Mouse (Mus musculus) hindbrain, embryonic 12.5 days (tissue): ENCODE measurements around the gene Sec22b. TPM values are rescaled to one million over a fixed set of nuclear protein-coding genes. Genes with fewer than 3 reads are reported as not detected.

Source experiments
- ATAC-seq: fragments of 200-750 bp; cut with Nextera tagmentation; 2 replicates; pipeline ENCODE4 v1.8.0; 2017; ENCODE audit warnings: moderate TSS enrichment; ENCODE audit not compliant: low FRiP score
- H3K27ac ChIP-seq: fragments of 300-500 bp; sonication (generic); 2 replicates; pipeline ENCODE4 v1.5.1; 2016; ENCODE audit warnings: mild to moderate bottlenecking
- H3K27me3 ChIP-seq: fragments of 300-500 bp; sonication (generic); 2 replicates; pipeline ENCODE4 v1.6.1; 2016; ENCODE audit warnings: mild to moderate bottlenecking
- H3K36me3 ChIP-seq: fragments of 300-500 bp; sonication (generic); 2 replicates; pipeline ENCODE4 v1.6.1; 2016; ENCODE audit warnings: mild to moderate bottlenecking
- H3K4me1 ChIP-seq: fragments of 300-500 bp; sonication (generic); 2 replicates; pipeline ENCODE4 v1.6.1; 2016
- H3K4me2 ChIP-seq: fragments of 300-500 bp; sonication (generic); replicated peaks from 2 replicates; pipeline ENCODE4 v1.6.1; 2016; ENCODE audit warnings: mild to moderate bottlenecking
- H3K4me3 ChIP-seq: fragments of 300-500 bp; sonication (generic); 2 replicates; pipeline ENCODE4 v1.5.1; 2016; ENCODE audit warnings: mild to moderate bottlenecking
- H3K9ac ChIP-seq: fragments of 300-500 bp; sonication (generic); 2 replicates; pipeline ENCODE4 v1.6.1; 2016; ENCODE audit warnings: mild to moderate bottlenecking, moderate library complexity
- H3K9me3 ChIP-seq: fragments of 300-500 bp; sonication (generic); replicated peaks from 2 replicates; pipeline ENCODE4 v1.6.1; 2016; ENCODE audit warnings: mild to moderate bottlenecking
- WGBS: fragments of 180-500 bp; shearing (Covaris S2); methylation state at CpG from one replicate; pipeline ENCODE4 v1.1.7; 2016; 5-methylcytosine and 5-hydroxymethylcytosine counted together
- polyA plus RNA-seq: library from polyadenylated mRNA; unstranded; fragments of >200 nt; fragmentation: Nextera tagmentation; extraction: Ambion mirVana; gene quantifications from 2 replicates; pipeline ENCODE4 v1.2.1, GENCODE M21; 2016

The Sec22b gene
- polyA plus RNA-seq, 1 experiment from 2014 or later = 104 TPM

DNA sequence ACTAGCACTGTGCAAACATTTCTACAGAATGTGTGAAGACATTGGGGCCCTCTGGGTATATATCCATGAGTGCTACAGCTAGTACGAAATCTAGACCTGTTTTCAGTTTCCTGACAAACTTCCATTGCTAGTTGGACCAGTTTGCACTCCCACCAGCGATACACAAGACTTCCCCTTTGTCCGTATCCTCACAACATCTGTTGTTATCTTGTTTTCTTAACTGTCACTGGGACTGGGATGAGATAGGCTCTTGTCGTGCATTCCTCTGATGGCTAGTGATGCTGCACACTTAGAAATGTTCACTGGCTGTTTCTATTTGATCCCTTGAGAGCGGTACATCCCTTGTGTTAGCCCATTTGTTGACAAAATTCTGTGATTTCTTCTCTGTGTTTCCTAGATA lies 49.0 kb downstream of the Sec22b start:
- Histone ChIP-seq H3K9me3 (no peaks in the 10 kb centered on the region), H3K4me2 (no peak overlapping the region), H3K27ac (no peak overlapping the region), H3K9ac (no peak overlapping the region), H3K4me3 (no peak overlapping the region), H3K27me3 (no peaks in the 10 kb centered on the region), H3K36me3 (no peaks in the 10 kb centered on the region), H3K4me1 (0 out of 2 replicates have a peak, but pooled peaks cover 2% of the 10 kb centered on the region)
- WGBS = 72% methylated on average over 5 of the region's 5 CpGs
- no peak for ATAC-seq

DNA sequence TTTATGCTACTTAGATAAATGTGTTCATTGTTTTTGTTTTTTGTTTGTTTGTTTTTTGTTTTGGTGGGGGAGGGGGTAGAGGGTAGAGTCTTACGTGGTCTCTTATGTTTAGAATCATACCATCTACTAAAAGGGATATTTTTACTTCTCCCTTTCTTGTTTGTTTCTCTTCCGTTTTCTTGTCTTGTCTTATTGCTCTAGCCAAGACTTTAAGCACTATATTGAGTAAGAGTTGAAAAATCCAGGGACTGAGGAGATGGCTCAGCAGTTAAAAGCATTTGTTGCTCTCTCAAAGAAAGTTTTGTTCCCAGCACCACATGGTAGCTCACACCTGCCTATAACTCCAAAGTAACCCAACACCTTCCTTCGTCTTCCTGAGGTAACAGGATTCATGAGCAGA lies 50.1 kb downstream of the Sec22b start:
- Histone ChIP-seq H3K4me3 (no peak overlapping the region), H3K27ac (no peak overlapping the region), H3K36me3 (no peaks in the 10 kb centered on the region), H3K27me3 (no peaks in the 10 kb centered on the region), H3K9me3 (no peaks in the 10 kb centered on the region), H3K9ac (no peak overlapping the region), H3K4me1 (0 out of 2 replicates have a peak, but pooled peaks cover 2% of the 10 kb centered on the region), H3K4me2 (no peak overlapping the region)
- no peak for ATAC-seq
- 84% methylated on average over 3 of the region's 3 CpGs for WGBS

DNA sequence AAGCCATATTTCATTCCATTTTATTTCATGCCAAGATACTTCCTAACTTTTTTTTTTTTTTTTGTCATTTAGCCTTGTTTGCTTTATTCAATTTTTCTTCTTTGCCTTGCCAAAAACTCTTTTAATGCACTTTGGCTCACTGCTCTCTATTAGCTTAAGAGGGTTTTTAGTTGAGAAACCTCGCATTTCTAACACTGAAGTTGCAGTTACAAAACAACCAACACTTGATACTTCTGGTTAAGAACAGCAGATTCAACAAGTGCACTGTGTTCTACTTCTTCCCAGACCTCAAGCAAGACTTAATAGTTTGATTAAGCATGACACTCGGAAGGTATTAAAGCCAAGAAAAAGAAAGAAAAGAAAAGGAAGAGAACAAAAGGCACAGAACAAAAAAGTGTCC lies 52.2 kb downstream of the Sec22b start:
- H3K27ac ChIP-seq = no peak overlapping the region
- 89% methylated on average over 2 of the region's 2 CpGs for WGBS

DNA sequence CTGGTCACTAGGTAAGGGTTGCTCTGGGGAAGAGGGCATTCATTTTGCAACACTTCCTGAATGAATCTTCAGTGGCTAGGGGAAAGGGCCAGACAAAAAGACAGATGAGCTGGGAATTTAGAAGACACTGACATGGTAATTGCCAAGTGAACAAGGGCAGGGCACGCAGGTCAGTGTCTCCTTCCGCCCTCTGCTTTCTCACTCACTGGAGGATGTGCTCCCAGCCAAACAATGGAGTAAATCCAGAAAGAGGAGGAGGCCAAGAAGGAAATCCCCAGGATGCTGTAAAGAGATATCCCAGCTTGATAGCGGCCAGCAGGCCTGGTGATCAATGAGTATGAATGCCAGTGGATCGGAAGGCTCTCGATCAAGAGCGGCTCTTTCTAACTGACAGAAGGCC lies 55.3 kb downstream of the Sec22b start:
- Histone ChIP-seq H3K4me2 (no peak overlapping the region), H3K36me3 (no peaks in the 10 kb centered on the region), H3K4me1 (peaks cover 8% of the 10 kb centered on the region), H3K9me3 (no peaks in the 10 kb centered on the region), H3K4me3 (no peak overlapping the region), H3K27me3 (no peaks in the 10 kb centered on the region), H3K9ac (no peak overlapping the region), H3K27ac (no peak overlapping the region)
- WGBS = 48% methylated on average over 6 of the region's 6 CpGs
- ATAC-seq = no peak

More for the DNA sequence above, 52.2 kb downstream of the Sec22b start:
- Histone ChIP-seq H3K9me3 (no peaks in the 10 kb centered on the region), H3K36me3 (no peaks in the 10 kb centered on the region), H3K4me1 (no peaks in the 10 kb centered on the region), H3K4me2 (no peak overlapping the region), H3K9ac (no peak overlapping the region), H3K4me3 (no peak overlapping the region), H3K27me3 (no peaks in the 10 kb centered on the region)
- no peak for ATAC-seq

DNA sequence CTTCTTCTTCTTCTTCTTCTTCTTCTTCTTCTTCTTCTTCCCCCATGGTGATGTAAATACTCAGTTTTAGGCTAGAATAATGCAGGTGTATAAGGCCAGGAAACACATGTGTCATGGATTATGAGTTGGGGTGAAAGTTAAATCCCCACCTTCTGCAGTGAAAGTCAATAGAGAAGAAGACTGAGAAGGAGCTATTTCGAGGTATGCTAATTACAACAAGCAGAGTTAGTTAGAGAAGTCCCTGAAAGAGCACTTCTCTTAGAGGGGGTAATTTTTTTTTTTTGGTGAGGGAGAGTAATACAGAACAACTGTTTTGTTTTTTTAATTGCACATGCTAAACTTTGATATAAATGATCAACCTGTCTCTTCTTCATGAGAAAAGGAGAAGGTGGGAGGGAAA lies 55.9 kb downstream of the Sec22b start:
- Histone ChIP-seq H3K27me3 (no peaks in the 10 kb centered on the region), H3K9ac (no peak overlapping the region), H3K4me3 (no peak overlapping the region), H3K9me3 (no peaks in the 10 kb centered on the region), H3K27ac (no peak overlapping the region), H3K36me3 (no peaks in the 10 kb centered on the region), H3K4me1 (peaks cover 10% of the 10 kb centered on the region), H3K4me2 (no peak overlapping the region)
- ATAC-seq = no peak
- 64% methylated on average over 1 of the region's 1 CpGs for WGBS

DNA sequence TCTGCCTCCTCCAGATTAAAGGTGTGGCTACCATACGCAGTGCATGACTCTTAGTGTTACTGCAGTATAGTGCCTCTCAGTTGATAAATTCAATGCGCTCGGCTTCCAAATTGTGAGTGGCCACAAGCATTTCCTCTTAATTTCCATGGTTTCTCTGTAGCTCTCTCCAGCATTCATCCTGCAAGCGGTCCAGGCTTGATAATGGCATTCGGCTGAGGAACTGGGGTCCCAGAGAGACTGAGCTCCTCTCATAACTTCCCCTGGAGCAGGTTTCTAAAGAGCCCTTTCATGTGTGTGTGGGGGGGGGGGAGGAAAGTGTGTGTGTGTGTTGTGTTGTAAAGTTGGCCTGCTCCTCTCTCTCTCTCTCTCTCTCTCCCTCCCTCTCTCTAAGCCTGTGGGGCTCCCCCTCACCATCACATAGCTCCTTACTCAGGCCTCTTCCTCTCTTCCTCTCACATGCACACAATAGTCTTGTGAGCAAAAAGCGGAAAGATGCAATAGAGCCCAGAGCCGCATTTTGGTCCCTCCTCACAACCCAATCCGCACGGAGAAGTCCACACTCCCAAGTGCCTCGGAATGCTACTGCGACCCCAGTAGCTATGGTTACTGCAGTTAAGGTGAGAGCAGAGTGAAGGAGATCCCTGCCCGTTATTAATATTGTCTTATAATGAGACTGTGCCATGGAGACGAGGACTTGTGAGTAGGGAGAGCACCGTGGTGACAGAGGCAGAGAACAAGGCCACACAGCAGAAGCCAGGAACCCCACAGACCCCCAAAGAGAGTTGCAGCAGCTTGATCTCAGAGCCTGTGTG lies 60.0 kb downstream of the Sec22b start:
- Histone ChIP-seq H3K27ac (peak overlapping the region; percentile 7; the same call in 1 of the 2 replicates), H3K4me1 (peaks cover 10% of the 10 kb centered on the region), H3K27me3 (no peaks in the 10 kb centered on the region), H3K9me3 (no peaks in the 10 kb centered on the region), H3K4me2 (no peak overlapping the region), H3K4me3 (no peak overlapping the region), H3K9ac (no peak overlapping the region), H3K36me3 (no peaks in the 10 kb centered on the region)
- WGBS = 61% methylated on average over 14 of the region's 14 CpGs
- 0 out of 2 replicates have a peak, but pooled peaks have one; percentile 29 for ATAC-seq

DNA sequence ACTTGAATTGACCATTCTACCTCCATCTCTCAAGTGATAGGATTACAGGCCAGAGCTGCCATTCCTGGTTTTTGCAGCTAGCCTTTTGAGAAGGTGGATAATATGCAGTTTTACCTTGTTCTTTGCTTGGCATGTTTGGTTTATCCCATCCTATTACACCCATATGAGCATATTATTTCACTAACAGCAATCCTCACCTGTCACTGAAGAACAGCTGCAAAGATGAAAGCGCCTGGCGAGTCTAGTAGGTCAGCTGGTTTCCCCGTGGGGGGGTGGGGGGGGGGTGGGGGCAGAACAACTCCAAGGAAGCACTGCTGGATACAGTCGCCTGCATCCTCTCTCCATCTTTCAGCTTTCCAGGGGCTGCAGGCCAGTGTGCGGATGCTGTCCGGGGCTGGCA lies 61.0 kb downstream of the Sec22b start:
- no peaks in the 10 kb centered on the region for H3K27me3 ChIP-seq
- H3K9ac ChIP-seq = no peak overlapping the region
- ATAC-seq = no peak
- H3K4me3 ChIP-seq = no peak overlapping the region
- H3K4me1 ChIP-seq = peaks cover 10% of the 10 kb centered on the region
- H3K36me3 ChIP-seq = no peaks in the 10 kb centered on the region
- H3K9me3 ChIP-seq = no peaks in the 10 kb centered on the region
- WGBS = 58% methylated on average over 6 of the region's 6 CpGs
- H3K27ac ChIP-seq = no peak overlapping the region
- H3K4me2 ChIP-seq = no peak overlapping the region

DNA sequence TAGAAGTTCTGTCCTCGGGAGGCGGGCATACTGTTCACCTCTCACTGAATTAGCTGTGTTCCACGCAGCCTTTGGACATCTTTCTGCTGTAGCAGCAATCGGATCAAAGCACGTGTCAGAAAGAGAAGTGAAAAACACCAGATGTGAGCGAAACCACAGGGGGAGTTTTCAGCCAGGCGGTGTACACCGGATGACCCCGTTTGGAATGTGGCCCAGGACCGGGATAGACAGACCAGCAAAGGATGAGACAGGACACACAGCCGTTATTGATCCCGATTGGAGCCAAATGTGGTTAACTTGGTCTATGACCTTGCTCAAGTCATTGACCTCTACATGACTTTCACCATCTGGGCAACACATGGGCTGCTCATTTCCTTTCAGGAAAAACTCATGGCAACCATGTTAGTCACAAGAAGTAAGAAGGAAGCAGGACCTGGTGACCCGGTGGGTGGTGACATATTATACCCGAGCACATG lies 63.9 kb downstream of the Sec22b start:
- no peak for ATAC-seq
- peaks cover 10% of the 10 kb centered on the region for H3K4me1 ChIP-seq
- no peak overlapping the region for H3K9ac ChIP-seq
- 68% methylated on average over 14 of the region's 14 CpGs for WGBS
- H3K27me3 ChIP-seq = no peaks in the 10 kb centered on the region
- no peaks in the 10 kb centered on the region for H3K9me3 ChIP-seq
- H3K4me2 ChIP-seq = no peak overlapping the region
- H3K36me3 ChIP-seq = no peaks in the 10 kb centered on the region
- no peak overlapping the region for H3K27ac ChIP-seq
- no peak overlapping the region for H3K4me3 ChIP-seq

DNA sequence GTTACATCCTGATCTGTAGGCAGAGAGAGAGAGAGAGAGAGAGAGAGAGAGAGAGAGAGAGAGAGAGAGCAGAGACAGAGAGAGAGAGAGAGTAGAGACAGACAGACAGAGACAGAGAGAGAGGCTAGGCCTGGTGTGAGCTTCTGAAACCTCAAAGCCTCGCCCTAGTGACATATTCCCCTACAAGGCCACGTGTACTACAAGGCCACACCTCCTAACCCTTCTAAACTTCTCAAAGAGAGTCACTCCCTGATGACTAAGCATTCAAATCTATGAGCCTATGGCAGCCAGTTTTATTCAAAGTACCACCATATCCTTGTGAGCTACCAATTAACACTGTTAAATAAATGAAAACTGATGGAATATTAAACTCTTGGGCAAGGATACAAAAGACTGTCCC lies 66.6 kb downstream of the Sec22b start:
- no peak overlapping the region for H3K9ac ChIP-seq
- ATAC-seq = no peak
- H3K27me3 ChIP-seq = no peaks in the 10 kb centered on the region
- H3K27ac ChIP-seq = no peak overlapping the region
- no peaks in the 10 kb centered on the region for H3K9me3 ChIP-seq
- no peak overlapping the region for H3K4me3 ChIP-seq
- peaks cover 14% of the 10 kb centered on the region; the same call in 1 of the 2 replicates for H3K4me1 ChIP-seq
- 51% methylated on average over 2 of the region's 2 CpGs for WGBS
- no peaks in the 10 kb centered on the region for H3K36me3 ChIP-seq
- H3K4me2 ChIP-seq = no peak overlapping the region

DNA sequence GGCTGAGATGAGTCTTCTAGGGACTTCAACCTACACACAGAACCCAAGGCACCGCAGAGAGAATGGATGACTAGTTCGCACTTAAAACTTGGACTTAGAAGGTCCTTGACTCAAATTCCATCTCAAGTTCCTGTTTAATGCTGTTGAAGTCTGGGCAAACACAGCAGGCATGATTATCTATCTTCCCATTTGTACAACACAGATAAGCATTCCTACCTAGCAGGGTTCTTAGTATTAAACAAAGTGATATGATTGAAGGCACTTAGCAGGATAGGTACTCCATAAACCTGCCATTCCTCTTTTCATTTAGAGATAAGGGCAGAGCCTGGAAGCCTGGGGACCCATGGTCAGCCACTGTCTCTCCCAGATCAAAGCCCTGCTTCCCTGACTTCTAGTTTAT lies 67.2 kb downstream of the Sec22b start:
- no peak overlapping the region for H3K27ac ChIP-seq
- no peaks in the 10 kb centered on the region for H3K27me3 ChIP-seq
- no peak overlapping the region for H3K9ac ChIP-seq
- no peaks in the 10 kb centered on the region for H3K9me3 ChIP-seq
- no peak overlapping the region for H3K4me2 ChIP-seq
- H3K4me1 ChIP-seq = peaks cover 14% of the 10 kb centered on the region; the same call in 1 of the 2 replicates
- no peaks in the 10 kb centered on the region for H3K36me3 ChIP-seq
- ATAC-seq = no peak
- 92% methylated on average over 2 of the region's 2 CpGs for WGBS
- H3K4me3 ChIP-seq = no peak overlapping the region

DNA sequence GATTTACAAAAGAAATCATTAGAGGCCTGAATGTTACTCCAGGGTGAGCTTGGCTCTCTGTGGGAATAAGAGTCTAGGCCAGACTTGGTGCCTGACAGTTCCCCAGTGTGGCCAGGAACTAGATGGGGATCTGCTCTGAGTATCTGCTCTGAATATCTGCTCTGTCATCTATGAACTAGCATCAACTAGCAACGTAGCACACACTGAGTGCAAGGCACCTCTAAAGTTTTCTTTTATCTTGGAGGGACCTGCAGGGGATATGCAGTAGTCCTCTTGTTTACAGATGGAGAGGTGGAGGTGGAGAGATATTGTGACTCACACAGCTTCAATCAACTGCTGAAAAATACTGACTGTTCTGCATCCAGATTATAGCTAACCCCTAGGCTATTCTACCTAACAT lies 68.0 kb downstream of the Sec22b start:
- 71% methylated on average over 1 of the region's 1 CpGs for WGBS
- Histone ChIP-seq H3K4me1 (peaks cover 14% of the 10 kb centered on the region; the same call in 1 of the 2 replicates), H3K9ac (no peak overlapping the region), H3K36me3 (no peaks in the 10 kb centered on the region), H3K4me2 (no peak overlapping the region), H3K9me3 (no peaks in the 10 kb centered on the region), H3K27ac (no peak overlapping the region), H3K27me3 (no peaks in the 10 kb centered on the region), H3K4me3 (no peak overlapping the region)
- no peak for ATAC-seq

DNA sequence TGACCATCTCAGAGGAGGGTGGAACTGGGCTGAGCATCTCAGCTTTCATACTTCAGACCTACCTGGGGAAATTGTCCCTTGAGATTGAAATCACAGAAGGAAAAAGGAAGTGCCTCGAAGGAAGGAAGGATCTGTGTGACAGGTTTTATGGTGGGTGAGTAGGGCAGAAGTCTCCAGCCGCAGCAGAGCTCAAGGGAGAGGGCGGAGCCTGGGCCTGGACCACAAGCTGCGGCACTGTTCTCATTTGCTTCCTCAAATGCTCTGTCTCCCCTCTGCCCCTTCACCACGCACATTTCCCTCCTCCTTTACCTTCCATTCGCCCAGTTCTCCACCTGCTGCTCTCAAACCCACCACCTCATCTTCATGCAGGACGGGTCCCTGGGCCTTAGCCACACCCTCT lies 70.1 kb downstream of the Sec22b start:
- H3K27me3 ChIP-seq = no peaks in the 10 kb centered on the region
- peaks cover 14% of the 10 kb centered on the region; the same call in 1 of the 2 replicates for H3K4me1 ChIP-seq
- no peaks in the 10 kb centered on the region for H3K9me3 ChIP-seq
- no peak overlapping the region; the same call in 1 of the 2 replicates for H3K4me2 ChIP-seq
- no peaks in the 10 kb centered on the region for H3K36me3 ChIP-seq
- no peak for ATAC-seq
- H3K9ac ChIP-seq = no peak overlapping the region
- no peak overlapping the region for H3K27ac ChIP-seq
- 23% methylated on average over 7 of the region's 7 CpGs for whole genome bisulfite sequencing
- no peak overlapping the region for H3K4me3 ChIP-seq

DNA sequence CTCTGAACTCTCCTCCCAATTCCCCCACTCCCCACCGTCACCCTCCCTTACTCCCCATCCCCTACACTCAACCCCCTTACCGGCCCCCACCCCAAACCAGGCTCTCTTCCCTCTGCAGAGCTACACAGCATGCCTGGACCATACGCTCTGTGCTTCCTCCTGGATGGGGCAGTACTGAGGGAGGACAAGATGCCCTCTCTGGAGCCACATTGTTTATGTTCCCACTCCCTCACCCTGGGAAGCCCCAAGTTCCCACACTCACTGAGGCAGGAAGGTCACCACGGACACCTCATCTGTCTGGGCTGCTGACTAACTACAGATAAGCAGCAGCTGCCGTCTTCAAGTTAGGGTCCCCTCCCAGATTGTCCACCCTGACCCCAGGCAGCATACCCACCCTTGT lies 71.2 kb downstream of the Sec22b start:
- H3K36me3 ChIP-seq = no peaks in the 10 kb centered on the region
- no peak for ATAC-seq
- WGBS = 57% methylated on average over 5 of the region's 5 CpGs

More for the DNA sequence above, 71.2 kb downstream of the Sec22b start:
- H3K4me3 ChIP-seq = no peak overlapping the region
- H3K9ac ChIP-seq = no peak overlapping the region
- H3K27ac ChIP-seq = no peak overlapping the region
- H3K4me2 ChIP-seq = no peak overlapping the region
- H3K4me1 ChIP-seq = peaks cover 14% of the 10 kb centered on the region; the same call in 1 of the 2 replicates
- no peaks in the 10 kb centered on the region for H3K27me3 ChIP-seq
- H3K9me3 ChIP-seq = no peaks in the 10 kb centered on the region
